Mouse (Mus musculus): ENCODE data around the gene Cntrob.
"Not testable (repeated sequence)": the region's sequence is repeated elsewhere in the genome, so short reads cannot be mapped to it uniquely, and the experiment has no call there.

The Cntrob gene

GRCm38 (mm10) chr11:69340161-69341131, 16.9 kb upstream of the Cntrob start, which contains the start of gene Rnf227:
Gene Rnf227 (plus strand): TSS chr11:69340461.
- peak; percentile 53 to 77 for DNase-seq

GRCm38 (mm10) chr11:69334796-69335195, 11.2 kb upstream of the Cntrob start:
- DNase-seq: no peak

GRCm38 (mm10) chr11:69333922-69334321, 10.3 kb upstream of the Cntrob start:
- DNase-seq: no peak

- DNase-seq: no peak
Measured at GRCm38 (mm10) chr11:69332713-69333253, 9.2 kb upstream of the Cntrob start.

- DNase-seq: peak; percentile 68 to 82
Measured at GRCm38 (mm10) chr11:69331929-69332405, 8.4 kb upstream of the Cntrob start.

GRCm38 (mm10) chr11:69331152-69331551, 7.6 kb upstream of the Cntrob start:
- no peak for DNase-seq

GRCm38 (mm10) chr11:69328517-69328916, 4.9 kb upstream of the Cntrob start:
- DNase-seq: no peak

GRCm38 (mm10) chr11:69327648-69328047, 4.1 kb upstream of the Cntrob start:
- DNase-seq: no peak

GRCm38 (mm10) chr11:69327157-69327442, 3.5 kb upstream of the Cntrob start:
- DNase-seq: no peak

GRCm38 (mm10) chr11:69326408-69327156, 3.0 kb upstream of the Cntrob start:
- DNase-seq: peak in 1 of 2 experiments; percentile 59

- peak; percentile 95 for DNase-seq
Measured at GRCm38 (mm10) chr11:69325628-69326407, 2.2 kb upstream of the Cntrob start, which contains the start of gene Kcnab3. Gene Kcnab3 (plus strand): TSS chr11:69326258.

GRCm38 (mm10) chr11:69324749-69325148, 1.2 kb upstream of the Cntrob start:
- no peak for DNase-seq

- no peak for DNase-seq
Measured at GRCm38 (mm10) chr11:69322693-69323471, 693 bp downstream of the Cntrob start.

GRCm38 (mm10) chr11:69322010-69322409, 1.6 kb downstream of the Cntrob start:
- no peak for DNase-seq

GRCm38 (mm10) chr11:69321580-69321979, 2.0 kb downstream of the Cntrob start:
- DNase-seq: no peak

- DNase-seq: not testable (repeated sequence)
Measured at GRCm38 (mm10) chr11:69318000-69318399, 5.6 kb downstream of the Cntrob start.

GRCm38 (mm10) chr11:69316361-69316760, 7.2 kb downstream of the Cntrob start:
- no peak for DNase-seq

GRCm38 (mm10) chr11:69311266-69311665, 12.3 kb downstream of the Cntrob start:
- no peak for DNase-seq

- no peak for DNase-seq
Measured at GRCm38 (mm10) chr11:69306039-69306438, 17.5 kb downstream of the Cntrob start.

- DNase-seq: no peak
Measured at GRCm38 (mm10) chr11:69305291-69305690, 18.3 kb downstream of the Cntrob start.

GRCm38 (mm10) chr11:69302817-69303216, 20.8 kb downstream of the Cntrob start:
- no peak for DNase-seq

GRCm38 (mm10) chr11:69298231-69298630, 25.3 kb downstream of the Cntrob start:
- no peak for DNase-seq

All from kidney, postnatal 25 days (tissue).